Mouse (Mus musculus) lung, adult 2 months (tissue): ENCODE measurements around the gene Prpf4. TPM values are rescaled to one million over a fixed set of nuclear protein-coding genes. Genes with fewer than 3 reads are reported as not detected.
A peak's percentile ranks its signal among the peaks of the same experiment; 100 is the strongest.

Experiments
- DNase-seq: peaks from one replicate; pipeline ENCODE4 v3.0.0; 2022
- H3K4me1 ChIP-seq: fragments of 200-500 bp; 2 replicates; pipeline ENCODE4 v1.6.1; 2011; ENCODE audit warnings: low read length; ENCODE audit not compliant: control insufficient read depth, insufficient read depth
- H3K4me3 ChIP-seq: fragments of 200-500 bp; replicated peaks from 2 replicates; pipeline ENCODE3; 2011; ENCODE audit warnings: low read depth, mild to moderate bottlenecking, control low read depth, low read length; ENCODE audit errors: extremely low read depth
- CTCF ChIP-seq: fragments of 200-500 bp; IDR thresholded peaks from 2 replicates; pipeline ENCODE4 v1.5.1; 2011; ENCODE audit warnings: mild to moderate bottlenecking, low read length, control low read depth; ENCODE audit not compliant: insufficient read depth
- POLR2A ChIP-seq: fragments of 200-500 bp; IDR thresholded peaks from 2 replicates; pipeline ENCODE4 v1.6.1; 2011; ENCODE audit warnings: low read depth, mild to moderate bottlenecking, control low read depth, low read length, borderline replicate concordance; ENCODE audit errors: extremely low read depth
- WGBS: fragments of 180-500 bp; shearing (Covaris S2); methylation state at CpG from one replicate; pipeline ENCODE4 v1.1.7; 2018; 5-methylcytosine and 5-hydroxymethylcytosine counted together
- polyA plus RNA-seq: library from polyadenylated mRNA; depleted of rRNA; stranded (reverse); fragments of >200 nt; gene quantifications from 2 replicates; pipeline ENCODE4 v1.2.3, GENCODE M21; 2012

Gene Prpf4
- polyA plus RNA-seq, 1 experiment = 7.9 TPM

GRCm38 (mm10) chr4:62430678-62431077, 22.1 kb downstream of the Prpf4 start:
- TF ChIP-seq POLR2A (no peak), CTCF (no peak)
- DNase-seq = no peak
- Histone ChIP-seq H3K4me3 (no peak overlapping the region), H3K4me1 (no peaks in the 10 kb centered on the region)

GRCm38 (mm10) chr4:62431522-62431921, 22.9 kb downstream of the Prpf4 start:
- TF ChIP-seq CTCF (no peak), POLR2A (no peak)
- 69% methylated on average over 4 of the region's 4 CpGs for WGBS
- DNase-seq = no peak
- Histone ChIP-seq H3K4me3 (no peak overlapping the region), H3K4me1 (no peaks in the 10 kb centered on the region)

GRCm38 (mm10) chr4:62433939-62434870, 25.6 kb downstream of the Prpf4 start:
- WGBS = 66% methylated on average over 7 of the region's 7 CpGs
- no peak for DNase-seq
- Histone ChIP-seq H3K4me3 (no peak overlapping the region), H3K4me1 (no peaks in the 10 kb centered on the region)
- no peak for TF ChIP-seq POLR2A
- no peak for TF ChIP-seq CTCF

- H3K4me3 ChIP-seq = no peak within 1 kb of the TSS
- no peak for DNase-seq
- WGBS = 82% methylated on average over 6 of the region's 6 CpGs
- TF ChIP-seq CTCF (no peak), POLR2A (no peak)
- no peaks in the 10 kb centered on the region for H3K4me1 ChIP-seq
These were observed 26.5 kb downstream of the Prpf4 start, which contains the start of gene Rnf183 for GRCm38 (mm10) chr4:62435081-62435480. TSS of gene Rnf183 (minus strand) at chr4:62435252.

GRCm38 (mm10) chr4:62437256-62437778, 28.7 kb downstream of the Prpf4 start:
- WGBS = 93% methylated on average over 3 of the region's 3 CpGs
- TF ChIP-seq CTCF = no peak
- TF ChIP-seq POLR2A = no peak
- no peak for DNase-seq
- Histone ChIP-seq H3K4me3 (no peak overlapping the region), H3K4me1 (no peaks in the 10 kb centered on the region)

GRCm38 (mm10) chr4:62437871-62438270, 29.3 kb downstream of the Prpf4 start:
- DNase-seq = no peak
- no peak overlapping the region for H3K4me3 ChIP-seq
- H3K4me1 ChIP-seq = no peaks in the 10 kb centered on the region
- TF ChIP-seq POLR2A = no peak
- no peak for TF ChIP-seq CTCF
- 67% methylated on average over 7 of the region's 7 CpGs for WGBS

- no peak for TF ChIP-seq POLR2A
- TF ChIP-seq CTCF = no peak
- WGBS = 56% methylated on average over 4 of the region's 4 CpGs
- DNase-seq = no peak
- H3K4me1 ChIP-seq = no peaks in the 10 kb centered on the region
- no peak overlapping the region for H3K4me3 ChIP-seq
These were observed 31.2 kb downstream of the Prpf4 start for GRCm38 (mm10) chr4:62439793-62440192.

- WGBS = 78% methylated on average over 4 of the region's 4 CpGs
- TF ChIP-seq POLR2A (no peak), CTCF (no peak)
These were observed 31.9 kb downstream of the Prpf4 start for GRCm38 (mm10) chr4:62440544-62440943.

GRCm38 (mm10) chr4:62440986-62441385, 32.4 kb downstream of the Prpf4 start:
- no peaks in the 10 kb centered on the region for H3K4me1 ChIP-seq
- no peak for DNase-seq
- 63% methylated on average over 4 of the region's 4 CpGs for WGBS
- no peak for TF ChIP-seq POLR2A
- no peak for TF ChIP-seq CTCF
- H3K4me3 ChIP-seq = no peak overlapping the region

More at GRCm38 (mm10) chr4:62440544-62440943, 31.9 kb downstream of the Prpf4 start:
- no peak for DNase-seq
- H3K4me3 ChIP-seq = no peak overlapping the region
- no peaks in the 10 kb centered on the region for H3K4me1 ChIP-seq

- peak; percentile 37 for DNase-seq
These were observed 46.4 kb downstream of the Prpf4 start for GRCm38 (mm10) chr4:62454995-62455394.

More at GRCm38 (mm10) chr4:62454995-62455394, 46.4 kb downstream of the Prpf4 start:
- no peak overlapping the region for H3K4me3 ChIP-seq
- TF ChIP-seq CTCF = peak; percentile 68
- no peak for TF ChIP-seq POLR2A
- no peaks in the 10 kb centered on the region for H3K4me1 ChIP-seq
- WGBS = 33% methylated on average over 5 of the region's 5 CpGs
